Mouse (Mus musculus): ENCODE results near the gene Svopl. TPM values are rescaled to one million over a fixed set of nuclear protein-coding genes. Genes with fewer than 3 reads are reported as not detected.

Svopl gene
- not detected in 2 replicates for polyA plus RNA-seq (2012)

DNA sequence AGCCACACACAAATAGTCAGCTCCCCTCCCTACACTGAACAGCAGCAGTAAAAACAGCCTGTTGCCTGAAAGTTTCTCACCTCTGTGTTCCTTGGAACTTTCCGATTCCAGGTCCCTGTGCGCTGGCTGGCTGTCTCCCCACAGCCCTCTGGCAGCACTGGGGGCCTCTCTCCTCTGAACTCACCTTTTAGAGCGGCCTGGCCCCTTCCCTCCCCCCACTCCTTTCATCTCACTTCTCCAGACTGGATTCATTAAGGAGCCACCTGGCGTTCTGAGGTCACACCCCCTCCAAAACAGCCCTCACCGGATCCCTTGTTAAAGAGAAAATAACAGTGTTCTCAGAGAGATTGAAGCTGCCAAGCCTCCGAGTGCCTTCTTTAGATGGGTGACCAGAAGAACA lies at the start of gene Svopl:
TSS of gene Svopl (minus strand) at position 159 of the 400 bp plus-strand sequence.
- no peak for TF ChIP-seq GATA1 (IDR thresholded peaks at IDR 0.05; ENCODE audit: low read length)

DNA sequence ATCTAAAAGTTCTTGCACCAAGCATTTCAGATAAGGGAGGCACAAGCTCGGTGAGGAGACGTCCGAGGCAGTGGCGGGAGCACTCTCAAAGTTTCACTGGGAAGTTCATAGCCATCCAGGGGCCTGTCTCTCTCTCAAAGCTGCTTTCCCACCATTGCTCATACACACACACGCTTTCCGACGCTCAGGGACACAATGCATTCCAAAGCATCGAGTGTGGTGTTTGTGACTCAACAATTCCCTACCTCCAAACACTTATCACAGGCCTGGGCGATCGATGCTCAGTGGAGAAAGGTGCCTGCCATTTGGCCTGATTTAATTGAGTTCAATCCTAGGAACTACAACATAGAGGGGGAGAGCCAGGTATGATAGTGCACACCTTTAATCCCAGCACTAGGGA lies 47.9 kb upstream of the Svopl start:
- no peak for TF ChIP-seq GATA1 (IDR thresholded peaks at IDR 0.05; ENCODE audit: low read length)

GRCm38 (mm10) chr6:38092539-38092938 lies 45.7 kb upstream of the Svopl start:
- TF ChIP-seq GATA1 (IDR thresholded peaks at IDR 0.05; ENCODE audit: low read length): no peak

DNA sequence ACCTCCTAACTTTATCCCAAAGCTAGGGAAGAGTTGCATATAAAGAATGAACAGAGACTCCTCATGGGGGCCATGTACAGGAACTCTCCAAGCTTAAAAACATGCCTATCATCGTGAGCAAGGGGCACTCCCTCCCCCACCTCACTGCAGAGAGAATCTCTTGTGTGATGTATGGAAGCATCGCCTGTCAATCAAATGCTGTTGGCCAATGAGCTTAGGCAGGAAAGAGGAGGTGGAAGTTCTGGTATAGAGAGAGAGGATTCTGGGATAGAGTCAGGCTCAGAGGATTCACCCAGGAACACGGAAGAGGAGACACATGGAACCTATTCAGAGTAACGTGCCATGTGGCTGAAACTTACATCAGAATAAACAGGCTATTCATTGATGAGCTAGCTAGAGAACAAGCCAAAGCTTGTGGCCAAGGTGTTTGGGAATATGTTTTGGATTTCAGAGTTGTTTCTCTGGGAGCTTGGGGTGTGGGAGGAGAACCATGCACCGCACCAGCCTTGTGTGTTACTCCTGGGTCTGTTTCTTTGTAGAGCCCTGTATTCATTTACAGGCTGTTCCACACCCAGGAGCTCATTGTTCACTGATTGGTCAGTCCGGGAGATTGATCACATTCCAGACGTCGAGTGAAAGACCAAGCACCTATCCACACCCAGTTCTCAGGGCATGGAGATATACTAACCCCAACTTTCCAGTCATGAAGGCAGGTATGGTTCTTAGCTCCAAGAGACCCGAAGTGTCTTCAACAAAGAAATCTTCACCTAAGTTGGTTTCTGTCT lies 40.6 kb upstream of the Svopl start:
- TF ChIP-seq GATA1 (IDR thresholded peaks at IDR 0.05; ENCODE audit: low read length): no peak

GRCm38 (mm10) chr6:38083204-38083603 lies 36.4 kb upstream of the Svopl start:
- TF ChIP-seq GATA1 (IDR thresholded peaks at IDR 0.05; ENCODE audit: low read length): no peak

DNA sequence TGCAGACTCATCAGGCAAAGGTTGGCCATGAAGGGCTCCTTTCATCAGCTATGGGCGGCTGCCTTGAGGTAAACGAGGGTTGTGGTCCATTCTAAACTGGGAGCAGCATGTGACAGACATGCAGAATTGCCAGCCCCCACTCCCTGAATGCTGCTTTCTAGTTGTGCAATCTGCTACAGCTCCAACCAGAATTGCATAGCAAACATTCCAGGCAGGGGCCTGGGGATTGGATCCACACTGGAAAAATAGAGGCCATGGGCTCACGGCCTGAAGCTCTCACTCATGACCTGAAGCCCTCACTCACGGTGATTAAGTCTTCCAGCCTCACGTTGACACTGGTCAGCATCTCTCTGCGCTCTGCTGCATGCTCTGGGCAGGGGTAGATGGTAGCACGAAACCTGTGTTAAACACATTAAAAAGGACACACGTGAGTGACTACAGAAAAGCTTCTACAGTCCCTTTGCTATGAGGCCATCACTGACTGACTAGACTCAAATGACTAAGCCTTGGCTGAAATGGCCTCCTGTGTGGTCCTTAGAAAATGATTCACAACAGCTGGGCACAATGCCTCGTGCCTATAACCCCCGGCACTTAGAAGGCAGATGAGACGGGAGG lies 35.0 kb upstream of the Svopl start:
- no peak for TF ChIP-seq GATA1 (IDR thresholded peaks at IDR 0.05; ENCODE audit: low read length)

- no peak for TF ChIP-seq GATA1 (IDR thresholded peaks at IDR 0.05; ENCODE audit: low read length)
Measured at GRCm38 (mm10) chr6:38080364-38080763, 33.6 kb upstream of the Svopl start.

DNA sequence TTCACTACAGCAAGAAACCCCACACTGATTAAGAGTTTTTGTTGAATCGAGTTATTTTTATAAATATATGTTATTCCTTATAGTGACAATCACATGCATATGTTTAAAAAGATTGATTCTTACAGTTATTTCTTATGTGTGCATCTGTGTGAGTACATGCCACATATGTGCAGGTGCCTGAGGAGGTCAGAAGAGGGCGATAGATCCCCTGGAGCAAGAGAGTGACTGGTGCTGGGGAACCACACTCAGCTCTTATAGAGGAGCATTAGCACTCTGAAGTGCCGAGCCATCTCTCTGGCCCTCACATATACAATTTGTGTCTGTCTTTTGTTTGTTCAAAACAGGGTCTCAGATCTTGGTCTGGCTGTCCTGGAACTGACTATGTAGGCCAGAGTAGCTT lies 26.8 kb upstream of the Svopl start:
- no peak for TF ChIP-seq GATA1 (IDR thresholded peaks at IDR 0.05; ENCODE audit: low read length)

DNA sequence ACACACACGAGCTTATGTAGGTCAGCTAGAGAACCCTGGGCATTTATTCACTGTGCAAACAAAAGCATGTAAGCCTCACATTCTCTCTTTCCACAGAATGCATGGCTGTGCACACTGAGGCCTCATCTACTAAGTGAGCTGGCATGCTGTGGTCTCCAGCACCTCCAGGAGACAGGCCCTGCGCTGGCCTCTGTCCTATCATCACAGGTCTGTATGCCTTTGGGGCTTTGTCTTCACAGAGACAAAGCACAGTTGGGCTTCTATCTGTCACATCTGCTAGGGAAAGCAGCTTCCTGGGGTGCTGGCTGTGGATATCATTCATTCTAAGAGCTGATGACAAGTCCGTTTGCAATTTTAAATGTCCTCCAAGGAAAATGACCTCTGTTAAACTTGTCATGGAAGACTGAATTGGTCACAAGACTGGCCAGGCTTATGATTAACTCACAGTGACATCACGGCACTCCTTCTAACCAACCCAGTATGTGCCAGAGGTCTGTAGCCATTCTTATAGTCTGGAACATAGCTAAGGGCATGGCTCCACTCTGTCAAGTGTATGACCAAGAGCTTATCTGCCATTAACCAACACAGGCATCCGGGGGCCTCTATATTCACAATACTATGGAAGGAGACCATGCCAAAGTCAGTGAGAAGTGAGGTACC lies 25.5 kb upstream of the Svopl start:
- no peak for TF ChIP-seq GATA1 (IDR thresholded peaks at IDR 0.05; ENCODE audit: low read length)

- no peak for TF ChIP-seq GATA1 (IDR thresholded peaks at IDR 0.05; ENCODE audit: low read length)
Measured at GRCm38 (mm10) chr6:38071256-38071655, 24.5 kb upstream of the Svopl start.

DNA sequence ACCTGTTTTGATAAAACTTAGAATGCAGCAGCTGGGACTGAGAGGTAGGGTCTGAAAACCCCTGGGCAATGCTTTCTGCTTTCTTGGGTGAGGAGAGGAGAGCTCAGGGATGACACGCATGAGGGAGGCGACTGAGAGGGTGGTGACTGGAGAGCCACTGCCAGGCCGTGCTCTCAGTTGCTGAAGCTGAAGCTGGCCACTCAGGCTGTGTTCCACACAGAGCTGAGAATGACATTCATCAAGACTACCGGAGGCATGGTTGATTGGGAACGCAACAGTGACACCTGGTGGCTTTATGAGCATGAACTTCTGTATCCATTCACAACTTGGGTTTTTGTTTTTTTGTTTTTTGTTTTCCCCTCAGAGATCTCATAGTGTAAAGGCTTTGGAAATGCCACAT lies 19.4 kb upstream of the Svopl start:
- no peak for TF ChIP-seq GATA1 (IDR thresholded peaks at IDR 0.05; ENCODE audit: low read length)

- no peak for TF ChIP-seq GATA1 (IDR thresholded peaks at IDR 0.05; ENCODE audit: low read length)
Measured at GRCm38 (mm10) chr6:38065501-38066122, 18.8 kb upstream of the Svopl start.

DNA sequence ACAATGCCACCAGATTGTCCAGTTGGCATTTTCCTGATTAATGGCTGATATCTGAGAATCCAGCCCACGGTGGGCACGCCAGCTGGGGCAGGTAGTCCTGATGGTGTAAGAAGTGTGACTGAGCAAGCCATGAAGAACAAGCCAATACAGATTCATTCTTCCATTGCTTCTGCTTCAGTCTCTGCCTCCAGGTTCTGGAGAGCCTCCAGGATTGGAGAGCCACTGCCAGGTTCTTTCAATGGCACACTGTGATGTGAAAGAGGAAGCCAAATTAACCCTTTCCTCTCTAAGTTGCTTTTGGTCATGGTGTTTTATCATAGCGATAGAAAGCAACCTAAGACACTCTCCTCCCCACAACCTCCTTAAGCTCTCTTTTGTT lies 18.3 kb upstream of the Svopl start:
- no peak for TF ChIP-seq GATA1 (IDR thresholded peaks at IDR 0.05; ENCODE audit: low read length)

DNA sequence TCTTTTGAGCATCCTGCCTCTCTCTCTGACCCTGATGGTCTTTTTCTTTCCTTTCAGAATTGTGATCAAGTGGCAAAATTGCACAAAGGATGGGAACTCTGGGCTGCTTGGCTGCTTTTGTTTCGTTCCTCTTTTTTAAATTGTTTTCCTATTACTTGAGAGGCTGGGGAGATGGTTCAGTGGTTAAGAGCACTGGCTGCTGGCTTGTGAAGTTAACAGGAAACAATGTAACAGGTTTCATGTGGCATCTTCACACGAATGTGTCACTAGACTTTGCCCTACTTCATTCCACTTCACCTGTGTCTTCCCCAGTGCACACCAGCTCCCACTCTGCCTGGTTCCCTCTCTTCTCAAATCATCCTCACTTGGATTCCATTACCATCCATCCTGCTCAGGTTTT lies 17.8 kb upstream of the Svopl start:
- no peak for TF ChIP-seq GATA1 (IDR thresholded peaks at IDR 0.05; ENCODE audit: low read length)

- TF ChIP-seq GATA1 (IDR thresholded peaks at IDR 0.05; ENCODE audit: low read length): no peak
Measured at GRCm38 (mm10) chr6:38058805-38059204, 12.0 kb upstream of the Svopl start.
